Mouse (Mus musculus) frontal cortex, adult (tissue): ENCODE measurements around the gene Nipa2.

ENCODE experiments used
- ATAC-seq: cut with Nextera tagmentation; 2 replicates; pipeline ENCODE4 v1.9.2; 2017; ENCODE audit warnings: mild to moderate bottlenecking, moderate library complexity, mixed read lengths; ENCODE audit not compliant: low TSS enrichment

The Nipa2 gene

GRCm38 (mm10) chr7:55962004-55962908, at the start of gene Nipa2:
Gene Nipa2 (minus strand): TSS chr7:55962476.
- ATAC-seq, result peak; percentile 95

GRCm38 (mm10) chr7:56011018-56011333, 48.7 kb upstream of the Nipa2 start:
- 0 out of 2 replicates have a peak, but pooled peaks have one; percentile 36 for ATAC-seq

GRCm38 (mm10) chr7:56010318-56011017, 48.2 kb upstream of the Nipa2 start:
- no peak for ATAC-seq

GRCm38 (mm10) chr7:55998997-55999396, 36.7 kb upstream of the Nipa2 start:
- ATAC-seq, result 0 out of 2 replicates have a peak, but pooled peaks have one; percentile 35

- ATAC-seq, result peak; percentile 89
Measured at GRCm38 (mm10) chr7:55995013-55995412, 32.7 kb upstream of the Nipa2 start.

GRCm38 (mm10) chr7:55991858-55992257, 29.6 kb upstream of the Nipa2 start:
- peak; percentile 64; the same call in 1 of the 2 replicates for ATAC-seq

GRCm38 (mm10) chr7:55991129-55991528, 28.9 kb upstream of the Nipa2 start:
- no peak for ATAC-seq

- ATAC-seq, result peak; percentile 73
Measured at GRCm38 (mm10) chr7:55986526-55987214, 24.4 kb upstream of the Nipa2 start.

- ATAC-seq, result no peak
Measured at GRCm38 (mm10) chr7:55984754-55985153, 22.5 kb upstream of the Nipa2 start.

GRCm38 (mm10) chr7:55983107-55983506, 20.8 kb upstream of the Nipa2 start:
- ATAC-seq, result no peak

GRCm38 (mm10) chr7:55982010-55982700, 19.9 kb upstream of the Nipa2 start:
- no peak for ATAC-seq

- ATAC-seq, result no peak
Measured at GRCm38 (mm10) chr7:55981511-55981910, 19.2 kb upstream of the Nipa2 start.

- no peak for ATAC-seq
Measured at GRCm38 (mm10) chr7:55974429-55974828, 12.2 kb upstream of the Nipa2 start.

- ATAC-seq, result no peak
Measured at GRCm38 (mm10) chr7:55969415-55969814, 7.1 kb upstream of the Nipa2 start.

GRCm38 (mm10) chr7:55968258-55968901, 6.1 kb upstream of the Nipa2 start:
- peak; percentile 90 for ATAC-seq

- no peak for ATAC-seq
Measured at GRCm38 (mm10) chr7:55966866-55967460, 4.7 kb upstream of the Nipa2 start.

- ATAC-seq, result no peak
Measured at GRCm38 (mm10) chr7:55960506-55960905, 1.8 kb downstream of the Nipa2 start.

GRCm38 (mm10) chr7:55959801-55960200, 2.5 kb downstream of the Nipa2 start:
- ATAC-seq, result no peak

- ATAC-seq, result no peak
Measured at GRCm38 (mm10) chr7:55957916-55958315, 4.4 kb downstream of the Nipa2 start.

- ATAC-seq, result no peak
Measured at GRCm38 (mm10) chr7:55957178-55957577, 5.1 kb downstream of the Nipa2 start.

GRCm38 (mm10) chr7:55956054-55956453, 6.2 kb downstream of the Nipa2 start:
- ATAC-seq, result no peak
